Mouse (Mus musculus) c-Kit-negative CD71-positive TER-119-positive erythroid progenitor cells, embryonic 14.5 days (primary cell): ENCODE data around the gene Wdr45.
"Not testable (repeated sequence)": the region's sequence is repeated elsewhere in the genome, so short reads cannot be mapped to it uniquely, and the experiment has no call there.

Experiments
- DNase-seq: peaks from one replicate; pipeline ENCODE4 v3.0.0-alpha.2; 2013; ENCODE audit warnings: low read depth, low spot score

Gene Wdr45

DNA sequence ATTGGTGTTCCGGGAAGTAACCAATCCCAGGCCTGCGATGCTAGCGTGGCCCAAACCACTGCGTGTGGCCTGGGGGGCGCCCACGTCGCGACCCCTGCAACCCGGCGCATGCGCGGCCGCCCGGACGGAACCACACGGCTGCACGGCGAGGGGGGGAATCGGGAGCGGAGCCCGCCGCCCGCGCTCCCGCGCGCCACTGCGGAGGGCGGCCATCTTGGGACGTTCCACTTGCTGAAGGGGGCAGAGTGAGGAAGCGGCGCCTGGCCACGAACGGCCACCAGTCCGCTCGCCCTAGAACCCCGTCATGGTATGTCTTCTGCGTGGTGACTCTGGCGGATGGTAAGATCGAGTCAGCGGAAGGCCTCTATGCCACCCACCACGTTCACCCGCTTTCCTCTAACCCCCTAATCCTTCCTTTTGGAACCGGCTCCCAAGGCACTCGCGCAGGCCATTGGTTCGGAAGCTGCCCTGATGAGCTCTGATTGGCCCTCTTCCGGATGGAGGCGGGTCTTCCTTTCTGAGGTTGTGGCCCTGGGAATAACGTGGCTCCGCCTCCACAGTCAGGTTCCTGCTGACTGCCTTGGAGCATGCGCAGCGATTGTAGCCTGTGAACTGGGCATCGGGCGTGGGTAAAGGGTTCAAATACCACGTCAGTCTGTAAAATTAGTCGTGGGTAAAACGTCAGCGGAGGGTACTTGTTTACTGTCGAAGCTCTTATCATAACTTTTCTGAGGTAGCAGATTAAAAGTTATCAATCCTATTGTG, at the start of gene Wdr45:
Wdr45 (plus strand) TSS at position 199 of the 765 bp plus-strand sequence.
- peak; percentile 85 for DNase-seq

DNA sequence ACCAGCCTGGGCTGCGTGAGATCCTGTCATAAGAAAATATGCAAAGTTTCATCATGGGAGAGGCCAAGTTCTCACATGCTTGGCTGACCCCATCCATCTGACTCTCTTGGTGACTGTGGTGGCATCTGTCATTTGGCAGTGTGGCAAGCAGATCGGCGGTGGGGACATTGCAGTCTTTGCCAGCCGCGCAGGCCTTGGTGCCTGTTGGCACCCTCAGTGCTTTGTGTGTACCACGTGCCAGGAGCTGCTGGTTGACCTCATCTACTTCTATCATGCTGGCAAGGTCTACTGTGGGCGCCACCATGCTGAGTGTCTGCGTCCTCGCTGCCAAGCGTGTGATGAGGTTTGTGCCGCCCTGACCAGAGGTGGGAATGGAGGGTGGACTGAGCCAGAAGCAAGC, 49.3 kb upstream of the Wdr45 start:
- DNase-seq, result no peak

DNA sequence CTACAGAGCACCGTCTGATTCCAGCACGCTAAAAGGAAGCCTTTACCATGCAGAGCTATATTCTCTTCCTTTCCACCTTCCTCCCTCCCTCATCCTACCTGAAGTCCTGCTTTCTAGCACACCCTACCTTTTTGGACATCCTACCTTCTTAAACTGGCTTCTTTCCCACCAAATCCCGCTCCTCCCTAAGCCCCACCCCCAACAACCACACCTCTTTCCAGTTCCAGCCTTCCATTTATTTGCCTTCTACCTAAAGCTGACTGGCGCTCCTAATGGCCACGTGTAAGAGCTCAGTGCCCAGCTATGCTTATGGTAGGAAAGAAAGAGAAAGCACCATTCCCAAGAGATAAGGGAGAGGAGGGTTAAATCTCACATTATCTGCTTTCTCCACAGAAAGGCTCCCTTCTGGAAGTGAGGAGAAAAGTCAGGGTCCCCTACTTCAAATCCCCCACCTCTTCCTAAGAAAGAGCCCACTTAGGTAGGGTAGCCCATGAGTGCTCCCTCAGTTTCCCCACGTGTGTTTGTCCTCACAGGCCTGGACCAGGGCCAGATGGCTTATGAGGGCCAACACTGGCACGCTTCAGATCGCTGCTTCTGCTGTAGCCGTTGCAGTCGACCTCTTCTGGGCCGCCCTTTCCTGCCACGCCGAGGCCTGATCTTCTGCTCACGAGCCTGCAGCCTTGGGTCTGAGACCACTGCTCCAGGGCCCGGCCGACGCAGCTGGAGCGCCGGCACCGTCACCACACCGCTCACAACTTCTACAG, 48.2 kb upstream of the Wdr45 start:
- DNase-seq, result no peak

DNA sequence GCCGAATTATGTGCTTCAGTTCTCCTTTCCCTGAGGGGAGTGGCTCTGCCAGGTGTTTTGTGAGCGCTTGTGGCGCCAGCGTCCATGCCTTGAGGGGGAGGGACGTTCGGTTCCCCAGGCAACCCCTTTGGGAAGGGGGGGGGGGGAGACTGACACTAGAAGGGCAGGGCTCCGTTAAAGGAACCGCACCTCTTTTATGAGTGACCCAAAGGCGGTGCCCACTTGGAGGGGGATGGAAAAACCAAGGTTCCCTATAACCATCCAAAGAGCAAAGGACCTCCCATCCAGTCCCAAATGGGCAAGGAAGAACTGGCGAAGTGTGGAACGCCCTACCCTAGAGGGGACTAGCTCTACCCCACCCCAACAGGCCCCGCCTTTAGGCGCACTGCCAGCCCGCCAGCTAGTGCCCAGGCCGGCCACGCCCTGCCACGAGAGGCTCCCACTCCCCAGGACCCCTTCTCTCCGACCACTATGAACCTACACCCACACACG, 43.7 kb upstream of the Wdr45 start:
- DNase-seq, result no peak

DNA sequence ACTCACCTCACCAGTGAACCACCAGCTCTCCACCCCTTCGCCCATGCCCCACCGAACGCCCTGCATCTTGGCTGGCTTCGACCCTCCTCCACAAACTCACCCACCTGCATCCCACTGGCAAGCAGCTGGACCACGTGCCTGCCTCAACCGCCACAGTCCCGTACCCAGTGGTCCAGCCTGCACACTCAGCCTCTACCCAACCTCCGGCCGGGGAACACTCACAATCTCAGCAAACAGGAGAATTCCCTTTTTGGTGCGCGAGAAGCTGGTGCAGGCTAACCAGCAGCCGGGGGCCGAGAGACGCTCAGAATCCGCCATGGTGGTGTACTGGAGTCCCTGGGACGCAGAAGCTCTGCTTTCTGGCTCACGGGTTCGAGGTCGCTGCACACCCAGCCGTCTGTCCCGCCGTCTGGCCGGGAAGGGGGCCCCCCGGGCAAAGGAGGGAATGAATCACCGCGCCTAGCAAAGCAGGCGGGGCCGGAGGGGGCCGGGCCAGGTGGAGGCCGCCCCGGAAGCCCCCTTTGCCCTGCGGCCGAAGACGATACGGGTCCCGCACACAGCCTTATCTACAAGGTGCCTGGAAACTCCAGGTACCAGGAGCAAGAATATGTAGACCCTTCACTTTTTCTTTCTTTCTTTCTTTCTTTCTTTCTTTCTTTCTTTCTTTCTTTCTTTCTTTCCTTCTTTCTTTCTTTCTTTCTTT, 43.1 kb upstream of the Wdr45 start, which contains the start of gene Plp2:
Plp2 (minus strand) TSS at position 470 of the 703 bp plus-strand sequence.
- no peak for DNase-seq

DNA sequence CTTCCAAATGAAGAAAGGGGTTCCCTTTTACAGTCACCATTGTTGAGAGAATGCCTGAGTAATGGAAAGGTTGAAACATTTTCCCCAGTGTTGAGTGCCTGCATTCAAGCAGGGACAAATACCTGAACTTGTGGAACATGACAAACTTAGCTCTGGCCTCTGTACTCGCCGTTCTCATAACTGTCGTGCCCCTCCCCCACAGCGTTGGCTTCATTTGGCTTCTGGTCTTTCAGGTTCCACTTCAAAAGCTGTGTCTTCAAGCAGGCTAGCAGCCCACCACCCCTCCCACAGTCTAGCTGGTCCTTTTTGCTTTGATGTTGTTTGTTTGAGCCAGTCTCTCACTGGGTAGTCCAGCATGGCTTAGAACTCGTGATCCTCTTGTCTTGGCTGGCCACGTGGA, 41.4 kb upstream of the Wdr45 start:
- no peak for DNase-seq

DNA sequence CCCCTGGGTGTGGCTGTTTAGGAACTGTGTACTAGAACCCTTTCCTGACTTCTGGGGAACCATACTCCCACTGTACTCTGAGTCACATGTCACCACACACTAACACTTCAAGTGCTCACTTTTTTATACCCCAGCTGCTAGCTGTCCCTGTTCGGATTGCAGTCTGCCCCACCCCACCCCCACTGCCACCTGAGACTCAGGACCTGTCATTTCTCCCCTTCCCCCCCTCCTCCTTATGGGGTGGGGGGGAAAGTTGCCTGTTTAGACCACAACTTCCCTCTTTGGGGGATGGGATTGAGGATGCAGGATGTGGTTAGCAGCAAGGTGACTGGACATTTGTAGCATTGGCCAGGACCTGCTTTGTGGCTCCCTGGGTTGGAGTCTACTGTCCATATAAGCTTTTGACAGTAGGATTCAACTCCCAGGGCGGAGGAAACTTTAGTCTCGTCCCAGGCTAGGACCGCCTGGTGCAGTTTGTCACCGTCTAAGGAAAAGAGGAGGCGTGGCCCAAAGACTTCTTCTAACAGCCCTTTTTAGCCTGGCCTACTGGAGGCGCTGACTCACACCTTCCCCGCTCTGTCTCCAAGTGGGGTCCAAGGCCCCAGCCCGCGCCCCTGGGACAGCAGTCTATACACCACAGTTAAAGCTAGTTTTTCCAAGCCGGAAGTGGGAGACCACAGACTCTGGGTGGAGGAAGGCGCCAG, 40.4 kb upstream of the Wdr45 start:
- no peak for DNase-seq

DNA sequence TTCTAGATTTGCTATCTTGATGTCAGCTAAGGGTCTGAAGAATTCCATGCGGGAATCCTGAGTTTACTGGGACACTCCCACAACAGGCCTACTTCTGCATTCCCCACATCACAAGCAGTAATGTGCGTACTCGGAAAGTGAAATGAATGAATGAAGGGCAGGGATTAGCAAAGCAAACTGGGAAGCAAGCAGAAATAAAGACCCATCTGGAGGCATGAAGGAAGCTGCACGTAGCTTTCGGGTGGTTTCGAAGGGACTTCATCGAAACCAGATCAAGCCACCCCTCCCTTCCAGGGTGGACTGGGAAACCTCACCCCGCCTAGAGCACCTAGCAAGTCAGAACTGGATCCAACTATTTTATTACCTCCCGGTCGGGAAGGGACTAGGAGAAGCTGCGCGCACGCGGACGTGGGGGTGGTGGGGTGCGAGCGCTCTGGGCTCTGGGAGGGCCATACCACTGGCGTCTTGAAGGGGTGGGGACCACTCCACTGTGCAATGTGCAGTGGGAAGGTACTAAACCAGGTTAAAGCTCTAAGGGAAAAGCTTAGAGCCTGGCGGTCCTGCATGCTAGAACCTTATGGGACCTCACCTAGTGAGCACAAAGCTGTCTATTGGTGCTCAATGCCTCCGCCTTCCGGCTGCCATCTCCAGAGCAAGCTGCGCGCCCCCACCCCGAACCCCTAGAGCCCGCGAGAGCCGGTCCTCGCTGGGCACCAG, 39.7 kb upstream of the Wdr45 start:
- DNase-seq, result no peak

DNA sequence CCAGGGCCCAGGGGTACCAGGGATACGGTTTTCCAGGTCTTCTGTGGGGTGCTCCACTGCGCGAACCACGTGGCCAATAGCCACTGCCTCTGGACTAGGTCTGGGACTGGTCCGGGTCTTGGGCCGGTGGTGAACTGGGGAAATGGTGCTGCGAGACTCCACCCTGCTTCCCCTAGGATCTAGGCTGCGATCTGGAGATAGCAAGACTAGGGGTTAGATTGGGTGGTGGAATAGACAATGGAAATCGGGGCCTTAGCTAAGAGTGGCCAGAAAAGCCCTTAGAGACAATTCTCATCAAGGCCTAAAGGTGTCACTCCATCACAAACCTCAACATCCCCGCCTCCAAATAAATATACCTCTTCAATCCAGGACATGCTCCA, 39.1 kb upstream of the Wdr45 start:
- DNase-seq, result no peak

DNA sequence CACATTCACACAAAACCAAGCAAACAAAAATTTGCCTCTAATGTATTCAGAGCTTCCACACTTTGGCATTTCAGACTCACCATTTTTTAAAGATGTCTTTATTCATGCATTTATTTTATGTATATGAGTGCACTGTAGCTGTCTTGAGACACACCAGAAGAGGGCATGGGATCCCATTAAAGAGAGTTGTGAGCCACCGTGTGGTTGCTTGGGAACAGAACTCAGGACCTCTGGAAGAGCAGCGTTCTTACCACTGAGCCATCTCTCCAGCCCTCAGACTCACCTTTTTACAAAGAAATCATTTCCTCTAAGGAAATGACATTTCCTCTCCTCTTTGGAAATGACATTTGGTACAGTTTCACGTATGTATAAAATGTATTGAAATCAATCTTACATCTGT, 35.1 kb upstream of the Wdr45 start:
- no peak for DNase-seq

DNA sequence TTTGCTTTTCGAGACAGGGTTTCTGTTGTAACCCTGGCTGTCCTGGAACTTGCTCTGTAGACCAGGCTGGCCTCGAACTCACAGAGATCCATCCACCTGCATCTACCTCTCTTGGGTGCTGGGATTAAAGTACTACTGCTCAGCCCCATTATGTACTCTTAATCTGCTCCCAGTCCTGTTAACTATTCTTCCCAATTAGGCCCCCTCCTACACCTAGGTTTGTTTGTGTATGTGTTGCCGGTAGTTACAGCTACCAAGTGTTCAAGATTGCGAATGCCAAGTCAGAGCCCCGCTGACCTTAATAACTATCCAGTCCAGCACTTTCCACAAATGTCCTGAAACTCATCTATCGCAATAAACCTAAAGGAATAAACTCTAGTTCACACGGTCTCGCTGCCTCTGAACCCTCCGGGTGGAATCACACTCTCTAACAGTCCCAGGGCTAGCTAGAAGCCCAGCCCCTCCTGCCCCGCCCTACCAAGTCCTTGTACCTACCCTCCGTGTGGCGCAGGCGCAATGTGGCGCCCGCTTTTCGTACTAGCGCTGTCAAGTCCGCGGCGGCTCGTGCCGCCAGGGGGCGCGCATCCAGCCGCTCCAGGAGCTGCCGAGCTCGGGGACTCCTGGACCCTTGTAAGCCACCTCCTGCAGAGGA, 34.6 kb upstream of the Wdr45 start:
- DNase-seq, result peak; percentile 69

DNA sequence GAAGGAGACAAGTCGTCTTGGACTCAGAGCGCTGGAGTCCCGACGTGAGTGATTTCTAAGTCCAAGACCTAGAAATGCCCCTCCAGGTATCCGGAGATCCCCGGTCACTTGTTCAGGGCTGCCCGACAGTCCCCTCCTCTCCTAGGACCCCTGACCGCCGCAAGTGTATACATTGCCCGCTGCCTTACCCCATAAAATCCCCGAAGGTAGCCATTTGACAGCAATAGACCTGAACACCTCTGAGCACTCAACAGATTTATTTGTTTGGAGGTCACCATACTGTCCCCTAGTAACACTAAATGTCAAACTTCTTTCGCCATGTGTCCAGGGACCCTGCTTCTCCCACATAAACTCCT, 34.1 kb upstream of the Wdr45 start:
- DNase-seq, result no peak

DNA sequence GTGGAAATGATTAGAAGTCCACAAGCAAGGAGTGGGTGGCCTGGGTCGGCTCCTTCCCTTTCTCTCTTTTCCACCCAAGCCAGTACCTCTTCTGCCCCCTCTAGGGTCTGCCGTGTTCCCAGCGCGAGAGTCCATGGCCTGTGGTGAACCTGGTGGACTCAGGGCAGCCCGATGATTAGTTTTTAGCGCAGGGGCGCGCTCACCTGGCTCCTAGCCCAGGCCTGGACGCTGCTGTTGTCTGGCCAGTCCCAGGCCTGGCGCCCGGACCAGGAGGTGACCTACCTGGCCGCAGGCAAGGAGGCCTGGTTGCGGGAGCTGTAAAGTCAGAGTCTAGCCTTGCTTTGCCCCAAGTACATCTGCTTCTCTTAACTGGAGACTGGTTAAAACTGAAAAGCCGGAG, 33.3 kb upstream of the Wdr45 start, which contains the start of gene Magix:
Magix (minus strand) TSS at position 388 of the 400 bp plus-strand sequence.
- DNase-seq, result no peak

DNA sequence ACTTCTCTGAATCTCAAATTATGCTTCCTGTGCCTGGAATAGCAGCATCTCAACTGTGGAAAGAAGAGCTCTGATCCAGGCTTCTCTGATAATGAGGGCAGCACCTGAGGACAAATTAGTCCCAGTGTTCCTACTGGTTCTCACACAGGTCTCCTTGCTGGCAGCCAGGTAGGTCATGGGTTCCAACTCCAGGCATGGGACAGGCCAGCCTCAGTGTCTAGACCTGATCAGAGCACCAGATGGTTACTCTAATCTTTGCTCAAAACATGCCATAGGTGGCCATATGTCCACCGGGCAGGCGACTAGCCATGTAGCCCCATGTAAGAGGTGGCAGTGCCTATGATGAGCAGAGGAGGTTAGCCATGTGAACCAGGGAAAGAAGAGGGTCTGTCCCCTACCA, 25.8 kb upstream of the Wdr45 start:
- no peak for DNase-seq

DNA sequence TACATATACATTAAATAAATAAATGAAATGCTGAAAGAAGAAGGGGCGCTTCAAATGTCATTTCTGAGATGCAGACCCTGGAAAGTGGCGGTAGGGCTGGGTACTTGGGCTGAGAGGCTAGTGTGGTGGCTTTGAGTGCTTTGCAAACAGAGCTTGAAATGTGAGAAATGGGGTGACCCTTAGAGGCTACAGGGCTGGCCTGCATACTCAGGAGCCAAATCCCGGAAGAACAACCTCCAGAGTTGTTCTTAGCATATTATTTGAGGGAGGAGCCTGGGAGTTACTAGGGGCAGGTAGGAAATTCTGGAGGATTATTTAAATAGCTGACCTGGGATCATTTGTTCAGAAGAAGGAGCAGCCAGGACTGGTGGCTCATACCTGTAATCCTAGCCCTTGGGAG, 23.6 kb upstream of the Wdr45 start:
- no peak for DNase-seq

DNA sequence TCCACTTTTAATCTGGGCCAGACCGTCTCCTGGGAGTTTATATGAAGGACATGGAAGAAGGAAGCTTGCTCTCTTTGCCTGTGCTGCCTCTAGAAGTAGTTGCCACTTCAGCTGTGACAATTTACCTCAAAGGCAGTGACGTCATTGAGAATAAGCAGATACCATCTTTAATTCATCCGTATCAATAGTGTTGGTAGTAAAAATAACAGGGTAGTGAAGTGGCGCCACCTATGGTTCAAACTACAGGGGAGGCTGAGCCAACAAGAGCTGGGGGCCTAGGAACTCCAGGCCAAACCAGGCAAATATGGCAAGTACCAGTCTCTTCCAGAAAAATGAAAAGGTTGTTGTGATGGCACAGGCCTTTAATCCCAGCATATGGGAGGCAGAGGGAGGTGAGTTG, 21.3 kb upstream of the Wdr45 start:
- DNase-seq, result no peak

DNA sequence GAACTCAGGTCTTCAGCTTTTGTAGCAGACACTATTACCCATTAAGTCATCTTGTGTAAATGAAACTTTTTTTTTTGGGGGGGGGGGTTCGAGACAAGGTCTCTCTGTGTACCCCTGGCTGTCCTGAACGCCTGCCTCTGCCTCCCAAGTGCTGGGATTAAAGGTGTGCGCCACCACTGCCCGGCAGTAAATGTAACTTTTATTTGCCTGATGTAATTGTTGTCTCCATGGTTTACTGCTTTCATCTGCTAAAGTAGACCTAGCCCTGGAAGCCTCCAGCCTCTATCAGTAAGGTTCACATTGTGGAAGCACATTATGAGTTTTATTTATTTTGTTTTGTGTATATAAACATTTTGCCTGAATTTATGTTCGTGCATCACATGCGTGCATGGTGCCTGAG, 17.6 kb upstream of the Wdr45 start:
- DNase-seq, result no peak

DNA sequence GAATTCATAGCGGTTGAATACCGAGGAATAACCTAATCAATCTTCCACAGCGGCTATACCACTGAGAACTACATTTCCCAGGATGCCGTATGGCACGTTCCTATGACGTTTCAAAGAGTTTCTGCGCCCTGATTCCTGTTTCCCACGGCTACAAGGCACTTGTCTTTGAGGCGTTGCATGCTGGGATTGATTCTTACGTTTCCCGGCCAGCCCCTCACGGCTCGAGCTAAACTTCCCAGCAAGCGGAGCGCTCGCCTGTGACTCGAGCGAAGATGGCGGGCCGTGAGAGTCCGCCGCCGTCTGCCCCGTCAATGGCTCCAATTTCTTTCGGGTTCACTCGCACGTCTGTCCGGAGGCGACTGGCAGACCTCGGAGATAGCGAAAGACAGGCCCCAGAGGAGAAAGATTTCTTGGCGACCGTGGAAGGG, 17.2 kb upstream of the Wdr45 start, which contains the start of gene Gpkow:
Gpkow (plus strand) TSS at position 178 of the 428 bp plus-strand sequence.
- peak; percentile 80 for DNase-seq

DNA sequence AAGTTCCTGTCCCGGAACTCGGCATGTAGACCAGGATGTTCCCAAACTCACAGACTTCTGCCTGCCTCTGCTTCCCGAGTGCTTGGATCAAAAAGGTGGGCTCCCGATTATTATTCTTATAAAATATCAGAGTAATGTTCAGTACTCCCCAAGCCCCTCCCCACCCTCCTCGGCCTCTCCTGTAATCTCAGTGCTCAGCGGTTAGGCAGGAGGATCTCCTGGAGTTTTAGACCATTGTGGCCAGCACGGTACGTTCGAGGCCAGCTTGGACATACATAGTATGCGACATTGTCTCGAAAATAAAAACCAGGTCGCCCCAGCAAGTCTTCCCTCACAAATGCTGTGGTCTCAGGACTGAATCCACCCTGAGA, 384 bp upstream of the Wdr45 start:
- DNase-seq, result not testable (repeated sequence)

DNA sequence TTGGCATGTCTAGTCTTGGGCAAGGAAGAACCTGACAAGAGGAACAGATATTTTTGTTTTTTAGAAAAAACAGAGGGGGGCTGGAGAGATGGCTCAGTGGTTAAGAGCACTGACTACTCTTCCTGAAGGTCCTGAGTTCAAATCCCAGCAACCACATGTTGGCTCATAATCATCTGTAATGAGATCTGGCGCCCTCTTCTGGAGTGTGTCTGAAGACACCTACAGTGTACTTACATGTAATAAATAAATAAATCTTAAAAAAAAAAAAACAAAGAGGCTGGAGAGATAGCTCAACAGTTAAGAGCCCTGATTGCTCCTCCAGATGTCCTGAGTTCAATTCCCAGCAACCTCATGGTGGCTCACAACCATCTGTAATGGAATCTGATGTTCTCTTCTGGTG, 1.9 kb downstream of the Wdr45 start:
- DNase-seq, result not testable (repeated sequence)
